Mouse (Mus musculus): ENCODE data around the gene Gjc2. TPM values are rescaled to one million over a fixed set of nuclear protein-coding genes. Genes with fewer than 3 reads are reported as not detected.

Gene Gjc2
- total RNA-seq, 2 experiments from 2014 or later: not detected

DNA sequence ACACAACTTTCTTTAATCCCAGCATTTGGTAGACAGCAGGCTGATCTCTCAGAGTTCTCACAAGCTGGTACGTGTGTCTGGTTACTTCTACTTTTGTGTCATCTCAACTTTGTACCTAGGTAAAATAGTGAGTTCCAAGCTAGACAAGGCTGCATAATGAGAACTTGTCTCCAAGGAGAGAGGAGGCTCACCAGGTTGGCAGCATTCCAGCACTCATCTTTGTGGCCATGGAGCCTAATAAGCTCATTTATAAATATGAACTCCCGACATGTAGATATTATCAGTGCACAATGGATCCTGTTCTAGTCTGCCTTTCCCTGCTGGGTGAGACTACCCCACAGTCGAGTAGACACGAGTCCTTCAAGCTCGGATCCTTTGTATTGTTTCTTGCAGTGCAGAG lies 26.6 kb upstream of the Gjc2 start:
- no peak for ATAC-seq (replicated peaks; ENCODE audit: low FRiP score, poor library complexity, severe bottlenecking)

DNA sequence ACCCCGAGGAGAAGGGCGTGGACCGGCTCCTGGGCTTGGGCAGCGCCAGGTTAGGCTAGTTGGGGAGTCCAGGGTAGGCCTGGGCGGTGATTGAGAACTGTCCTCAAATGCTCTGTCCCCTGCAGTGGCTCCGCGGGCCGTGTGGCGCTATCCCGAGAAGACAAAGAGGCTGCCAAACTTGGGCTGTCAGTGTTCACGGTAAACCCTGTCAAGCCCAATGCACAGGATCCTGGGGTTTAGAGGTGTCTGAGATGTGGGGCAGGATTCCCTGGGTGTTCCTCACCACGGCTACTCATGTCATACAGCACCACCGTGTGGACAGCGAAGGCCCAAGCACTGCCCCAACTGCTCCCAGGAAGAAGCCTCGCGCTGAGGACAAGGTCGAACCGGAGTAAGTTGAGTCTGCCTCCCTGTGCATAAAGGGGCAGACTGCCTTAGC lies 26.0 kb upstream of the Gjc2 start:
- ATAC-seq (replicated peaks; ENCODE audit: low FRiP score, poor library complexity, severe bottlenecking): peak; percentile 86

DNA sequence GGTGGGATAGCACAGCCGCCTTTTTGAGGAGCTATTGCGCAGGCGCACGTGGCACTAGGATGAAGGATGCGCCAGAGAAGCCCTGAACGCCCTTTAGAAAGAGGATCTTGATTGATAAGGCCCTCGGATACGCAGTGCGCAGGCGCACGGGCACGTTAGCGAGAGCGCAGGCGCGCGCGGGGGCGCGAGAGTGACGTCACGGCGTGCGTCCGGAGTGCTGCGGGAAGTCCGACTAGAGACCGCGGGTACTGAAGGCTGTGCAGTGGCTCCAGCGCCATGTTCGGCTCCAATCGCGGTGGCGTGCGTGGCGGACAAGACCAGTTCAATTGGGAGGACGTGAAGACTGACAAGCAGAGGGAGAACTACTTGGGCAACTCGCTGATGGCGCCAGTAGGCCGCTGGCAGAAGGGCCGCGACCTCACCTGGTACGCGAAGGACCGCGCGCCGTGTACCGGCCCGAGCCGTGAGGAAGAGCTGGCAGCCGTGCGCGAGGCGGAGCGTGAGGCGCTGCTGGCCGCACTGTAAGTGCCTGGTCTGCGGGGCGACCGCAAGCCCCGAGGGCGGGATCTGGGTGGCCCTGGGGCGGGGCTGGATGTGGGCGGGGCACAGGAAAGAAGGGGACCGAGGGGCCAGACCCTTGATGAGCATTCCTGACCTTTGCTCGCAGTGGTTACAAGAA lies 25.3 kb upstream of the Gjc2 start, which contains the start of gene 2310033P09Rik:
TSS of gene 2310033P09Rik (plus strand) at position 169 of the 679 bp plus-strand sequence.
- ATAC-seq (replicated peaks; ENCODE audit: low FRiP score, poor library complexity, severe bottlenecking): peak; percentile 87

DNA sequence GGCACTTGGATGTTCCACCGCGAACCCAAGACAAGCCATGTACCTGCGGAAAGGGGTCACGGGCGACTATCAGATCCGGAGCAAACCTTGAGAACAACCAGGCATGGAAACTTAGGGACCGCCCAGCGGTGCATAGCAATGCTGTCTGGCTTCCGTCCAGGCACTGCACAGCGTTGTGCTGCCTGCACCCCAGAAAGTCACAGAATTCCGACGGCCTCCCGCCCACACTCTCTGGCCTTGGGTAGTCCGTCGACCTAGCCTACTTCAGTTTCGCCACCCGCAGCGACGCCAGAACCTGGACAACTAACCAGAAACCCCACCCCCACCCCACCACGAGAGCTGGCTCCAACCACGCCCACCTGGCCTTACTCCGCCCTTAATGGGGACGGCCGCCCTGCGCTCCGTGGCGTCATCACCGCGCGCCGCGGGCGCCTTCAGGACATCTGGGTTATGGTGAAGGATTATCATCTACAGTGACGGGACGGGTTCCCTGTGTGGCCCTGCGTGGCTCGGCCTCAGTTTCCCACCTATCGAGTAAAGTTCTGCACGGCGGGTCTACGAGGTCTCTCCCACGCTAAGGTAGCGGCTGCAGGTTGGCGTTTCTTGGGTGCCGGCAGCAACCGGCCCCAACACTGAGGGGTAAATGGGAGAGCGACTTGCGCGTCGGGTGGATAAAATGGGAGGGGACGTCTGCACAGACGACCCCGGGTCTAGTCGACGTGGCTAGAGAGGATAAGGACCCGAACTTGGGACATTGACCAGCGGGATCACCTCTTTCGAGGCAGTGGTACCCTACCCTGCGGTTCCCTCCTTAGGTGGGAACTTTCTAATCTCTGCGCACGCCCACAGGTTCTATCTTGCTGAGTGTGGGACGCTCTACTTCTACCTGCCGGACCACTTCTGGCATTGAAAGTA lies 19.3 kb upstream of the Gjc2 start, which contains the start of gene Mrpl55:
TSS of gene Mrpl55 (plus strand) at position 406 of the 915 bp plus-strand sequence.
- ATAC-seq (replicated peaks; ENCODE audit: low FRiP score, poor library complexity, severe bottlenecking): peak; percentile 94

DNA sequence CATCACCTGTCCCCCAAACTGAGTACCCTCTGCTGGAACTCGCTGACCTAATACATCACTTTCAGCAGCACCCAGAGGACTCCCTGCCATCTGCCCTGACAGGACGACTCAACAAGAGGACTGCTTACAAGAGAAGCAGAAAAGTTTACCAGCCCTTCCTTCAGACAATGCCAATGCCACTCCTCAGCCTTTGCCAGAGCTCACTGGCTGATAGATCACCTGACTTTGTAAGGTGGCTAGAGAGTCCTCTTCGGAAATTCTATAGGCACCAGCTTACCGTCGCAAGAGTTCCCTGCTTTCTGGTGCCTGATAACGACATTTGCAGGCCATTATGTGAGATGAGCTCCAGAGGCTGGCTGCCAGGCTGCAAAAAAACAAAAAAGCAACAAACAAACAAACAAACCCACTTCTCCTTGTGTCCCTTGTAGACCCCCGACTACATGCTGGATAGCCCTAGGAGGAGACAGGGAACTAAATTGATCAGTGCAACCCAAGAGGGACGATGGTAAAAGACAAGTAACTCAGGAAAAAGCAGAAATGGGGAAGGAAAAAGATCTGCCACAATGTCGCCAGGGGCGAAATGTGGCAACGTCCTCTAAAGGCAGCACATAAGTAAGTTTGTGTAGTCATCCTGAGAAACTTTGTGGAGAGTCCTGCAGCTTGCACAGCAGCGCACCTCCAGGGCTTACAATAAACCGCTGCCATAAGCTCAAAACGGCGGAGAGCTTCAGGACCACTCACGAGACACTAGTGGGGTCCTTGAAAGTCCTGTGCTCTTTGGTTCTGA lies 18.4 kb upstream of the Gjc2 start:
- ATAC-seq (replicated peaks; ENCODE audit: low FRiP score, poor library complexity, severe bottlenecking): peak; percentile 25

DNA sequence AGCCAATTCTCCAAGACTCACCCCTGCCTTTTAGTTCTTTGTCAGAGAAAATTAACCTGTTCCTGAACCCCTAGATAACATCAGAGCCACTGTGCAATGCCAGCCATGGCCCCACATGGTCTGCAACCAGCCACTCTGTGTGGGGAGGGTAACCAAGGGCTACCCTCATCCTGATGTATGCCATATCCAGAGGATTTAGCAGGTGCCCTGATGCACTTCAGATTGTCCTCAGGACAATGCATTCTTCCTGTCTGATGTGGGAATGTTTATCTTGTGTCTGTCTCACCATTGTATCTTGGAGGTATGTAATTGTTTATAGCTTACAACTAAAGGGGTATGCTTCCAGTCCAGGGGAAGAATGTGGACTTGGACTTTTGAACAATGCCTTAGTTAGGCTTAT lies 13.2 kb upstream of the Gjc2 start:
- ATAC-seq (replicated peaks; ENCODE audit: low FRiP score, poor library complexity, severe bottlenecking): no peak

DNA sequence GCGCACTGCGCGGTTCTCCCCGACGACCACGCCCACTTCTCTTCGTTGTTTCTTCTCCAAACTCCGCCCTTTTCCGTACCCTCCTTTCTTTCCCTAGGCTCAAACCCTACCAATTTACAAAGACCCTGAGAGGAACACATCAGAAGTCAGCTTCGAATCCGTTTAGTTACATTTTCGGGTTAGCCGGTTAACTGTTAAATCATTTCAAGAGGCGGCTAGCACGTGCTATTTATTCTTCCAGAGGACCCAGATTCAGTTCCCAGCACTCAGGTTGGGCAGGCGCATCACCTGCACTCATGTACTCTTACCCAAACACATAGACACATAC lies 9.0 kb upstream of the Gjc2 start, which contains the start of gene Guk1:
TSS of gene Guk1 (minus strand) at position 154 of the 328 bp plus-strand sequence.
- 0 out of 2 replicates have a peak, but pooled peaks have one; percentile 2 for ATAC-seq (replicated peaks; ENCODE audit: low FRiP score, poor library complexity, severe bottlenecking)

DNA sequence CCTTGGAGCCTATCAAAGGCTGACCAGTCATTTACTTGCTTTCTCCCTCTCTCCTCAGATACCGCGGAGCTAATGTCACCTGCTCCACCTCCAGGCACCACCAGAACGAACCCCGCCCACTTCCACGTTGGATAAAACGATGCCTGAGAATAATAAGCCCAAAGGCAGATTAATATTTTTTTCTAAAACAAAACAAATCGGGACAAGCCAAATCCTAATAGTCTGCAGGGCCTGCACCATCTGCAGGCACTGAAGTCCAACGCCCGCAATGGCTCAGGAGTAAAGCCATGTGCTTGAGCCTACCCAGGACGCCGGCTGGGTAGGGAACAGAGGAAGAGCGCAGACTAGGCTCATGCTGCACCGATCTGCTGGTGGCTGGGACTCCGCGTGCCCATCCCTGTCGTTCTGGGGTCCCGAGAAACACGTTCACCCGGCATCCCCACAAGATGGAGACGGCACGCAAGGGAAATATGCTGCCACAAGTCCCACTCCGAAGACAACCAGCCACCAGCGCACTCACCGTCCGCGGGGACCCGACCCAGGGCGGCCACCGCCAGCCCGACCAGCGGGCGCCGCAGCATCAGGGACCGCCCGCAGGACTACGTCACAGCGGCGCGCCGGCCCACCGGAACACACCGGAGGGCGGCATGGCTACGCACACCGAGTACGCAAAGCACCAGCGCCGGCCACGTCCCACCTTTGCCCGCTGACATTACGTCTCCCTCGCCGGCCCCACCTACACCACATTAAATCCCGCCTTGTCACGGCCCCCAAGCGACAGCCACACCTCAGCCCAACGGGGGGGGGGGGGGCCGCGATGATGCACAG lies 8.4 kb upstream of the Gjc2 start:
- peak; percentile 90 for ATAC-seq (replicated peaks; ENCODE audit: low FRiP score, poor library complexity, severe bottlenecking)

DNA sequence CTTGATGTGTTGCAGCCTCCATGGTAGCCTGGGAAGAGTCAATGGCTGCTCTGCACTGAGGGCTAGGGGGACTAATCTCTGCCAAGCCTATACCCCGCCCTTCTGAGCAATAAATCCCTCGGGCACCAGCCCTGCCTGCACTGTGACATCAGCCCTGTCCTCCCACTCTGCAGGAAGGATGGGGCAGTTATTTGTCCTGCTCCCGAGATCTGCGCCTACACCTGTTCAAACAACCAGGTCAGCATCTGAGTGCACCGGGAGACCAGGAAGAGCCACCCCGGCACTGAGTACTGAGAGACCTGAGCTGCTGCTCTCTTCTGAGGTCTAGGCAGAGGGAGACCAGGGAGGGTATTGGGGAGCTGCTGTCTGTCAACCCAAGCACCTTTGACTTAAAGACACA lies 4.7 kb upstream of the Gjc2 start:
- no peak for ATAC-seq (replicated peaks; ENCODE audit: low FRiP score, poor library complexity, severe bottlenecking)

DNA sequence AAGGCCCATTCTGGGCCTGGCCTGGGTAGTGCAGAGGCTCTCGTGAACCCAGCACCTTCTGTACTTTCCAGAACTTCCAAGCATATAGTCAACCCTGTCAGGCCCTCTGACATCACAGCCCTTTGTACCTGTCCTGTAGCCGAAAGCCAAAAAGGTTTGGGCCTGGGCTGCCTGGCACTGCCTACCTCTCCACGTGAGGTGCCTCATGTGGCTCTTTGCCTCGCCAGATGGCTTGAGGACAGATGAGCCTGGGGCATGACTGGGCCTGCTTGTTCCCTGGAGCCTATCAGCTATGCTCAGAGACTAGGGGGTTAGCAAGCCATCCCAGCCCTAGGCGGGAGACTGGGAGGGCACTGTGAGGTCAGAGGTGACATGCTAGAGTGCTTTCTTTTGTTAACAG lies 2.5 kb upstream of the Gjc2 start:
- no peak for ATAC-seq (replicated peaks; ENCODE audit: low FRiP score, poor library complexity, severe bottlenecking)

DNA sequence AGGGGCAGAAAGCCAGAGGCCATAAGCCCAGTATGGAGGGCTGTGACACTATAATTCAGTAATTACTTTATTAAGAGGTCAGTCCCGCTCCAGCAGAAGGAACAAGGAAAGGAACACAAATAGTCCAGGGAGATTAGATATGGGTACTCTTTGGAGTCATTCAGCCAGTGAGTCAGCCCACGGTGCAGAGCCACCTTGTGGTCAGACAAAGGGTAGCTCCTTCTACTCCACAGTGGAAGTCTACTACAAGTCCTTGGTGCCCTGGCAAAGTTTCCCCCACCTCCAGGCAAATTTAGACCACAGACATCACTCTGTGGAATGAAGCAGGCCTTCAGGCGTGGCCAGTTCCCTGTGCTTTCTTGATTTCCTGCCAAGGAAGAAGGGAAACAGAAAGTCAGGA lies 808 bp upstream of the Gjc2 start:
- peak; percentile 88 for ATAC-seq (replicated peaks; ENCODE audit: low FRiP score, poor library complexity, severe bottlenecking)

DNA sequence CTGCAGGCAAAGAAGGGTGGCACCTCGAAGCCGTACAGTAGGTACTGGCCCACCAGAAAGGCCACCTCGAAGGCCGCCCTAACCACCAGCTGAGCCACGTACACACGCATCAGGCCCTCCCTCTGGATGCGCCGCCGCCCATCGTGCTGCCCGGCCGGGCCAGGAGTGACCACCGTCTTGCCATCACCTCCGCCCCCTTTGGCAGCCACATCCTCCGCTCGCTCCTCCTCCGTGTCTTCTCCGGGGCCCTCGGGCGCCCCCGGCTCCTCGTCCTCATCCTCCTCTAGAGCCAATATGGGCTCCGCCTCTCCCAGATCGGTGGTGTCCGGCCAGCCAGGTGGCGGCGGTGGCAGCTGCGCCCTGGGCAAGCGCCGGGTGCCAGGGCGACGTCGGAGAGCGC lies 6.1 kb downstream of the Gjc2 start:
- no peak for ATAC-seq (replicated peaks; ENCODE audit: low FRiP score, poor library complexity, severe bottlenecking)

DNA sequence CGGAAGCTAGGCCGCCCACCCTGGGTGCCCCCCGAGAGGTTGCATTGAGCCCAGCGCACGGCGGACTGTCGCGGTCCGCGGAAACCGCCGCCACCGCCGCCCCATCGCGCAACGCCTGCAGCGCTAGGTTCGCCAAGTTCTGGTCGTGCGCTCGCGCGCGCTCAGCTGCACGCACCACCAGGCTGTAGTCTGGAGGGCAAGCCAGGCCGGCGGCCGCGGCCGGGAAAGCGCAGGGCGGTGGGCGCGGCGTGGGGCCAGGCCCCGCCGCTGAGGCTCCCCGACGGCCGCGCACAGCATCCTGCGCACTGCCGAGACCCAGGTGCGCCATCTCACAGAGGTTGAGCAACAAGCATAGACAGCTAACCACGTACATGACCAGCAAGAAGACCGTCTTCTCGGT lies 6.5 kb downstream of the Gjc2 start:
- no peak for ATAC-seq (replicated peaks; ENCODE audit: low FRiP score, poor library complexity, severe bottlenecking)

DNA sequence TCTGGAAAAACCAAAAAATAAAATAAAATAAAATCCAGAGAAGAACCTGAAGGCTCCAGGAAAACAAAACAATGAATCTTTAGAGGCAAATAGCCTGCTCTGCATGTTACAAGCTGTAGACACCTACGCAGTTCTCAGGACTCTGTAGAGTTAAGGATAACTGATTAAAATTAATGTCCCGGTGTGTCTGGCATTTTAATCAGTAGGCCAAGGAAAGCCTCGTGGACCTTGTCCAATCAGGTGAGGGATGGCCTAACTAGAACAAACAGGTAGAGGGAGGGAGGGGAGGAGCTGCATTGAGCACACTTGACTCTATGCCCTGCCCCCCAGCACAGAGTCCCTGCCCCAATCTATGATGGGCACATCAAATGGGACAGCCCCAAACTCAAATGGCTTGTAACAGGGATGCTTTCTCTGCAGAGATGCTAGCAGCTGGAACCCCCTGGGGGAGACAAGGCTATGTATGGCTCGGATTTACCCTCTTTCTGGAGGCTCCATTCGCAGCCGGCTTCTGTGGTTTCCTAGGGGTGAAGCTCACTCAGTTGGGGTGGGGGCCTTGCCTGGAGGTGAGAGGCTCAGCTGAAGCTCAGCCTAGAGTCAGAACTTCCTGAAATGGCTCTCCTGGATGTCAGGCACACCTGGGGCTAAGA lies 8.7 kb downstream of the Gjc2 start:
- no peak for ATAC-seq (replicated peaks; ENCODE audit: low FRiP score, poor library complexity, severe bottlenecking)

DNA sequence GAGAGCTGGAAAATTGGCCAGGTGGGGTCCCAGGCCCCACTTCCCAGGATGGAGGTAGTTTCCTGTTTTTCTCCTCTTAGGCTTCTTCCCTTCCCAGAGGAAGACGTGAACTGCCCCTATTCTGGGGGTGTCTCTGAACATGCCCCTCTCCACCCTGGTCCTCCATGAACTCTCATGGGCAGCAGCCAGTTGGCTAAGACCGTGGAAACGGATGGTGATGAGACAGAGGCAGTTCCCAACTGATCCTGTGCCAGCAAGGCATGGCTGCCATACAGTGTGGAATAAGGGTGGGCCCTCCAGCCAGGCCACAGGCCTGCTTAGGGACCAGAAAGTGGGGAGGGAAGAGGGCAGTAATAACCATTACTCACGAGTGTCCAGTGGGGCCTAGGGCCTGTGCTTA lies 12.5 kb downstream of the Gjc2 start:
- ATAC-seq (replicated peaks; ENCODE audit: low FRiP score, poor library complexity, severe bottlenecking): no peak

DNA sequence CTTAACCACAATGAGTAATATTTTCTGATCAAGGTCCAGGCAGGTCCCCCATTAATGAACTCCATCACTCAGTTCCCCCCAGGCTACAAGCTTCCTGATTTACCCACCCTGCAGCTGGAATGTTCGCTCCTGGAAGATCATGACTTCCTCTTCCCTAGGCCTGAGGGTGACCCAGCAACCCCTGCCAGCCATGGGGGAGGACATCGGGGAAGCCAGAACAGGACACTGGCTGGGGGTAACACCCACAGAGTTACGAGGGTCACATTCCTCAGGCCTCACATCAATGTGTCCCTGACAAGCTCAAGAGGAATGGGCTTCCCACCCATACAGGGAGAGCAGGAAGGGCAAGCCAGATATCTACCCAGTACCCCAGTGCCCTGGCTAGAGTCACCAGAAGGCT lies 13.2 kb downstream of the Gjc2 start:
- ATAC-seq (replicated peaks; ENCODE audit: low FRiP score, poor library complexity, severe bottlenecking): no peak

DNA sequence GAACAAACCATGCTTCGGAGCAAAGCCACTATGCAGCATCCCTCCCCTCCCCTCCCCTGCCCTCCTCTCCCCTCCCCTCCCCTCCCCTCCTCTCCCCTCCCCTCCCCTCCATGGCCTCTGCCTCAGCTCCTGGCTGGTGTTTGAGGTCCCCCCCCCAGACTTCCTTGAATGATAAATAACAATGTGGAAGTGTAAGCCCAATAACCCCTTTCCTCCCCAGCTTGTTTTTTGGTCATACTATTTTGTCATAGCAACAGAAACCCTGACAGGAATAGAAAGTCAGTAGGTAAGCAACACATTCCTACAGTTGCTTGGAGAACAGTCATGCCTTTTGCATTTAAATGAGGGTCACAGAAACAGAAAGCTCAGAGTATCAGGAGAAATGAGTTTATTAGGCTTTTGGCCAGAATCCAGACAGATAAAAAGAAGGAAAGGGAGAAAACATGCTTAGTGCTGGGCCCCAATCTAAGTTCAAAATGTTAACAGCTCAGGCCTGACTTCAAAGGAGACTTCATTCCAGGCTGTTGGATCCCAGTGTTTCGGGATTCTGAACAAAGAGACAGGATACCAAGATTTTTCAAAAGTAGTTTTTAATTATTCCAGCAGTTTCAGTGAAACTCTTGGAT lies 17.3 kb downstream of the Gjc2 start:
- no peak for ATAC-seq (replicated peaks; ENCODE audit: low FRiP score, poor library complexity, severe bottlenecking)

DNA sequence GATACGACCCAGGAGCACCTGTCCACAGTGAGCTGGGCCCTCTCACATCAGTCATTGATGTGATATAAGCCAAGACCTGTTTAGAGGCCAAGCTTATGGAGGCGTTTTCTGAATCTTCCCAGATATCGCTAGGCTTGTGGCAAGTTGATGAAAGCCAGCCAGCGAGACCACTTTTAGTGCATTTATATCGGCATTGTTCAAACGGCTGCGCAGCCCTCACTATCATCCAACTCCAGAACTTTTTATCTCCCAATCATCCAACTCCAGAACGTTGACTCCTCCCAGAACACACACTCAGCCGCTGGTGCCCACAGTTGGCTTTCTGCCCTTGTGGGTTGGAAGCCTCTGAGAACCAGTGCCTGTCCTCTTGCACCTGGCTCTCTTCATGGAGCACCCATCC lies 18.6 kb downstream of the Gjc2 start:
- ATAC-seq (replicated peaks; ENCODE audit: low FRiP score, poor library complexity, severe bottlenecking): peak; percentile 76

Measured in erythroblast, adult 5-6 weeks (primary cell).